Mouse (Mus musculus) forebrain, embryonic 15.5 days (tissue): ENCODE measurements at regions not wholly inside any gene's neighbourhood (a gene's known extent, or its start where the extent isn't known, plus 50 kb on each side); places are given as distances from the start of the nearest gene placed in this dataset.

Source experiments
- ATAC-seq: fragments of 200-750 bp; cut with Nextera tagmentation; replicated peaks from 2 replicates; pipeline ENCODE4 v1.8.0; 2017; ENCODE audit warnings: mild to moderate bottlenecking, moderate TSS enrichment, moderate library complexity
- H3K27ac ChIP-seq: fragments of 300-500 bp; sonication (generic); replicated peaks from 2 replicates; pipeline ENCODE4 v1.5.1; 2015; ENCODE audit warnings: mild to moderate bottlenecking, inconsistent platforms
- H3K27me3 ChIP-seq: fragments of 300-500 bp; sonication (generic); 2 replicates; pipeline ENCODE4 v1.6.1; 2015; ENCODE audit warnings: inconsistent platforms
- H3K36me3 ChIP-seq: fragments of 300-500 bp; sonication (generic); 2 replicates; pipeline ENCODE4 v1.6.1; 2015; ENCODE audit warnings: mild to moderate bottlenecking, inconsistent platforms
- H3K4me1 ChIP-seq: fragments of 300-500 bp; sonication (generic); 2 replicates; pipeline ENCODE4 v1.6.1; 2015; ENCODE audit warnings: inconsistent platforms
- H3K4me2 ChIP-seq: fragments of 300-500 bp; sonication (generic); replicated peaks from 2 replicates; pipeline ENCODE4 v1.6.1; 2015; ENCODE audit warnings: mild to moderate bottlenecking, inconsistent platforms
- H3K4me3 ChIP-seq: fragments of 300-500 bp; sonication (generic); 2 replicates; pipeline ENCODE4 v1.5.1; 2015; ENCODE audit warnings: mild to moderate bottlenecking, inconsistent platforms
- H3K9ac ChIP-seq: fragments of 300-500 bp; sonication (generic); replicated peaks from 2 replicates; pipeline ENCODE4 v1.6.1; 2015; ENCODE audit warnings: mild to moderate bottlenecking, inconsistent platforms
- H3K9me3 ChIP-seq: fragments of 300-500 bp; sonication (generic); 2 replicates; pipeline ENCODE4 v1.6.1; 2016; ENCODE audit warnings: inconsistent platforms
- WGBS: fragments of 180-500 bp; shearing (Covaris S2); methylation state at CpG from one replicate; pipeline ENCODE4 v1.1.7; 2015; ENCODE audit warnings: mixed read lengths; 5-methylcytosine and 5-hydroxymethylcytosine counted together

- 85% methylated on average over 7 of the region's 7 CpGs for WGBS
- no peaks in the 10 kb centered on the region for H3K9me3 ChIP-seq
- no peak overlapping the region for H3K4me2 ChIP-seq
- no peaks in the 10 kb centered on the region for H3K27me3 ChIP-seq
- ATAC-seq = no peak
- H3K9ac ChIP-seq = no peak overlapping the region
- H3K4me3 ChIP-seq = no peak overlapping the region
- peaks cover 6% of the 10 kb centered on the region; the same call in 1 of the 2 replicates for H3K4me1 ChIP-seq
- no peaks in the 10 kb centered on the region for H3K36me3 ChIP-seq
- no peak overlapping the region for H3K27ac ChIP-seq
Observed at GRCm38 (mm10) chr8:8938536-8938935, 248.2 kb upstream of the Arglu1 start.

GRCm38 (mm10) chr8:8932466-8932865 is 242.1 kb upstream of the Arglu1 start:
- no peak for ATAC-seq
- no peak overlapping the region for H3K4me2 ChIP-seq
- WGBS = 59% methylated on average over 3 of the region's 3 CpGs
- H3K4me1 ChIP-seq = no peaks in the 10 kb centered on the region
- no peaks in the 10 kb centered on the region for H3K27me3 ChIP-seq
- no peak overlapping the region for H3K9ac ChIP-seq
- no peaks in the 10 kb centered on the region for H3K9me3 ChIP-seq
- H3K36me3 ChIP-seq = no peaks in the 10 kb centered on the region
- H3K4me3 ChIP-seq = no peak overlapping the region
- H3K27ac ChIP-seq = no peak overlapping the region

GRCm38 (mm10) chr8:8931746-8932145 is 241.4 kb upstream of the Arglu1 start:
- no peaks in the 10 kb centered on the region for H3K36me3 ChIP-seq
- WGBS = 72% methylated on average over 6 of the region's 6 CpGs
- no peaks in the 10 kb centered on the region for H3K9me3 ChIP-seq
- no peak overlapping the region for H3K9ac ChIP-seq
- no peaks in the 10 kb centered on the region for H3K4me1 ChIP-seq
- 0 out of 2 replicates have a peak, but pooled peaks have one; percentile 23 for ATAC-seq
- no peak overlapping the region for H3K27ac ChIP-seq
- no peak overlapping the region for H3K4me3 ChIP-seq
- H3K4me2 ChIP-seq = no peak overlapping the region
- no peaks in the 10 kb centered on the region for H3K27me3 ChIP-seq

GRCm38 (mm10) chr8:8928074-8928862 is 237.9 kb upstream of the Arglu1 start:
- ATAC-seq = no peak
- H3K27me3 ChIP-seq = no peaks in the 10 kb centered on the region
- no peaks in the 10 kb centered on the region for H3K9me3 ChIP-seq
- H3K4me2 ChIP-seq = no peak overlapping the region
- no peak overlapping the region for H3K27ac ChIP-seq
- no peak overlapping the region for H3K9ac ChIP-seq
- 60% methylated on average over 18 of the region's 18 CpGs for WGBS
- H3K36me3 ChIP-seq = no peaks in the 10 kb centered on the region
- H3K4me1 ChIP-seq = no peaks in the 10 kb centered on the region
- no peak overlapping the region for H3K4me3 ChIP-seq

- Histone ChIP-seq H3K36me3 (no peaks in the 10 kb centered on the region), H3K4me3 (no peak overlapping the region), H3K4me1 (no peaks in the 10 kb centered on the region; the same call in 1 of the 2 replicates), H3K4me2 (no peak overlapping the region), H3K27ac (no peak overlapping the region), H3K27me3 (no peaks in the 10 kb centered on the region), H3K9me3 (no peaks in the 10 kb centered on the region), H3K9ac (no peak overlapping the region)
- no peak for ATAC-seq
- 14% methylated on average over 2 of the region's 2 CpGs for WGBS
Observed at GRCm38 (mm10) chr8:8921446-8921845, 231.1 kb upstream of the Arglu1 start.

GRCm38 (mm10) chr8:8919582-8920503 is 229.5 kb upstream of the Arglu1 start:
- WGBS = 17% methylated on average over 11 of the region's 11 CpGs
- no peak overlapping the region for H3K4me2 ChIP-seq
- H3K9ac ChIP-seq = no peak overlapping the region
- no peak overlapping the region for H3K4me3 ChIP-seq
- no peaks in the 10 kb centered on the region for H3K9me3 ChIP-seq
- no peaks in the 10 kb centered on the region; the same call in 1 of the 2 replicates for H3K4me1 ChIP-seq
- ATAC-seq = no peak
- H3K36me3 ChIP-seq = no peaks in the 10 kb centered on the region
- H3K27me3 ChIP-seq = no peaks in the 10 kb centered on the region
- H3K27ac ChIP-seq = no peak overlapping the region

GRCm38 (mm10) chr8:8919040-8919439 is 228.7 kb upstream of the Arglu1 start:
- H3K4me1 ChIP-seq = no peaks in the 10 kb centered on the region; the same call in 1 of the 2 replicates
- H3K4me3 ChIP-seq = no peak overlapping the region
- H3K9me3 ChIP-seq = no peaks in the 10 kb centered on the region
- no peak overlapping the region for H3K4me2 ChIP-seq
- 53% methylated on average over 9 of the region's 9 CpGs for WGBS
- H3K9ac ChIP-seq = no peak overlapping the region
- ATAC-seq = no peak
- no peaks in the 10 kb centered on the region for H3K36me3 ChIP-seq
- no peaks in the 10 kb centered on the region for H3K27me3 ChIP-seq
- H3K27ac ChIP-seq = no peak overlapping the region

GRCm38 (mm10) chr8:8907478-8908165 is 217.3 kb upstream of the Arglu1 start:
- no peak overlapping the region for H3K4me3 ChIP-seq
- no peaks in the 10 kb centered on the region for H3K9me3 ChIP-seq
- ATAC-seq = no peak; the same call in 1 of the 2 replicates
- no peaks in the 10 kb centered on the region for H3K36me3 ChIP-seq
- WGBS = 31% methylated on average over 7 of the region's 7 CpGs
- peaks cover 10% of the 10 kb centered on the region for H3K4me1 ChIP-seq
- no peak overlapping the region for H3K9ac ChIP-seq
- no peak overlapping the region for H3K4me2 ChIP-seq
- no peak overlapping the region for H3K27ac ChIP-seq
- H3K27me3 ChIP-seq = no peaks in the 10 kb centered on the region

GRCm38 (mm10) chr8:8892996-8893395 is 202.7 kb upstream of the Arglu1 start:
- Histone ChIP-seq H3K9ac (no peak overlapping the region), H3K27ac (no peak overlapping the region), H3K9me3 (no peaks in the 10 kb centered on the region), H3K4me2 (no peak overlapping the region), H3K36me3 (no peaks in the 10 kb centered on the region), H3K4me3 (no peak overlapping the region), H3K4me1 (no peaks in the 10 kb centered on the region), H3K27me3 (no peaks in the 10 kb centered on the region)
- no peak for ATAC-seq
- 25% methylated on average over 3 of the region's 3 CpGs for WGBS

GRCm38 (mm10) chr8:8877286-8877685 is 187.0 kb upstream of the Arglu1 start:
- Histone ChIP-seq H3K4me2 (no peak overlapping the region), H3K27ac (no peak overlapping the region), H3K9me3 (no peaks in the 10 kb centered on the region), H3K4me1 (0 out of 2 replicates have a peak, but pooled peaks cover 4% of the 10 kb centered on the region), H3K9ac (no peak overlapping the region), H3K27me3 (no peaks in the 10 kb centered on the region), H3K4me3 (no peak overlapping the region), H3K36me3 (no peaks in the 10 kb centered on the region)
- 27% methylated on average over 4 of the region's 5 CpGs for WGBS
- no peak for ATAC-seq

- Histone ChIP-seq H3K4me1 (0 out of 2 replicates have a peak, but pooled peaks cover 4% of the 10 kb centered on the region), H3K4me2 (no peak overlapping the region), H3K4me3 (no peak overlapping the region), H3K36me3 (no peaks in the 10 kb centered on the region), H3K9me3 (no peaks in the 10 kb centered on the region), H3K27ac (no peak overlapping the region), H3K9ac (no peak overlapping the region), H3K27me3 (no peaks in the 10 kb centered on the region)
- ATAC-seq = peak; percentile 32; the same call in 1 of the 2 replicates
- 29% methylated on average over 9 of the region's 9 CpGs for WGBS
Observed at GRCm38 (mm10) chr8:8876879-8877278, 186.6 kb upstream of the Arglu1 start.
